Mouse (Mus musculus) hindbrain, embryonic 15.5 days (tissue): ENCODE data around the gene Ubap1l. TPM values are rescaled to one million over a fixed set of nuclear protein-coding genes. Genes with fewer than 3 reads are reported as not detected.
"Not testable (repeated sequence)": the region's sequence is repeated elsewhere in the genome, so short reads cannot be mapped to it uniquely, and the experiment has no call there.

ENCODE experiments used
- ATAC-seq: fragments of 200-750 bp; cut with Nextera tagmentation; 2 replicates; pipeline ENCODE4 v1.8.0; 2017; ENCODE audit warnings: low read depth, moderate number of reproducible peaks, moderate TSS enrichment; ENCODE audit not compliant: low FRiP score
- H3K27ac ChIP-seq: fragments of 300-500 bp; sonication (generic); replicated peaks from 2 replicates; pipeline ENCODE4 v1.5.1; 2015; ENCODE audit warnings: mild to moderate bottlenecking, inconsistent platforms
- H3K27me3 ChIP-seq: fragments of 300-500 bp; sonication (generic); 2 replicates; pipeline ENCODE4 v1.6.1; 2015; ENCODE audit warnings: control low read depth, inconsistent platforms
- H3K36me3 ChIP-seq: fragments of 300-500 bp; sonication (generic); 2 replicates; pipeline ENCODE4 v1.6.1; 2015; ENCODE audit warnings: control low read depth, inconsistent platforms
- H3K4me1 ChIP-seq: fragments of 300-500 bp; sonication (generic); replicated peaks from 2 replicates; pipeline ENCODE4 v1.6.1; 2015; ENCODE audit warnings: control low read depth, inconsistent platforms
- H3K4me2 ChIP-seq: fragments of 300-500 bp; sonication (generic); 2 replicates; pipeline ENCODE4 v1.6.1; 2015; ENCODE audit warnings: moderate library complexity, mild to moderate bottlenecking, inconsistent platforms
- H3K4me3 ChIP-seq: fragments of 300-500 bp; sonication (generic); 2 replicates; pipeline ENCODE4 v1.5.1; 2015; ENCODE audit warnings: mild to moderate bottlenecking, inconsistent platforms
- H3K9ac ChIP-seq: fragments of 300-500 bp; sonication (generic); 2 replicates; pipeline ENCODE4 v1.6.1; 2015; ENCODE audit warnings: inconsistent platforms
- H3K9me3 ChIP-seq: fragments of 300-500 bp; sonication (generic); 2 replicates; pipeline ENCODE4 v1.6.1; 2016; ENCODE audit warnings: control low read depth, inconsistent platforms
- WGBS: fragments of 180-500 bp; shearing (Covaris S2); methylation state at CpG from one replicate; pipeline ENCODE4 v1.1.7; 2015; 5-methylcytosine and 5-hydroxymethylcytosine counted together
- polyA plus RNA-seq: library from polyadenylated mRNA; unstranded; fragments of >200 nt; fragmentation: Nextera tagmentation; extraction: Ambion mirVana; gene quantifications from 2 replicates; pipeline ENCODE4 v1.2.1, GENCODE M21; 2015

The Ubap1l gene
- 2.5 and 3.3 TPM in 2 replicates for polyA plus RNA-seq

DNA sequence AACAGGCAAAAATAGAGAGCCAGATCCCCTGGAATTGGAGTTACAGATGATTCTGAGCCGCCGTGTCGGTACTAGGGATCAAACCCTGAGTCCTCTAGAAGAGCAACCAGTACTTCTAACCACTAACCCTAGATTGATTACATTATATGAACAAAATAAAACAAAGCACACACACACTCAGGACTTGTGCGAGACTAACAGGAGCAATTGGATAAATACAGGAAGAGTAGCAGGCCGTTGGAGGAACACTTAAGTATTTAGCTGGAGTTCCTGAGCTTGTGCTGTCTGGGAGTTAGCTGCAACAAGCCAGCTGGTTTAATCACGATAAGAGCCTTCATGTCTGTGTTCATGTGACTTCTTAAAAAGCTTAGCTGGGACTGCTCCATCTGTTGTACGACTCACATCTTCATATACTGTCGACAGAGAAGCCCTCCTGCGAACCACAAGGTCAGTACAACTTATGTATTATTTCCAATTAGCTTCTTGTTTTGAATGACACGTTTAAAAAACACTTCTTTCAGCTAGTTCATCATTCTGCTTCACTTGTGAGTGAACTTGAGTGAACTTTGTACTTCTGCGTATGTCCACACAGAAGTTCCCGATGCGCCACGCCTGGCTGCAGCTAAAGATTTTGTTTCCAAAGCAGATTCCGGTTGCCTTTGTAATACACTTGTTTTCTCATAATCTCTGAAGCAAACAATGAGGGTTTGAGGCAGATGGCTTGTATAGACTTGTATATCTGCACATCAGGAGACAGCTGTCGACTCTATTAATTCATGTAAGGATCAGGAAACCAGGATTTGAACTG is at the start of gene Ubap1l:
Gene Ubap1l, plus strand, starts transcription at position 401 of the 808 bp plus-strand sequence.
- Histone ChIP-seq H3K9ac (no peak within 1 kb of the TSS), H3K27ac (no peak within 1 kb of the TSS), H3K4me2 (no peak within 1 kb of the TSS), H3K4me3 (no peak within 1 kb of the TSS), H3K4me1 (no peaks in the 10 kb centered on the region), H3K9me3 (no peaks in the 10 kb centered on the region), H3K36me3 (peaks cover 49% of the 10 kb centered on the region), H3K27me3 (no peaks in the 10 kb centered on the region)
- WGBS = 93% methylated on average over 16 of the region's 16 CpGs
- no peak for ATAC-seq

DNA sequence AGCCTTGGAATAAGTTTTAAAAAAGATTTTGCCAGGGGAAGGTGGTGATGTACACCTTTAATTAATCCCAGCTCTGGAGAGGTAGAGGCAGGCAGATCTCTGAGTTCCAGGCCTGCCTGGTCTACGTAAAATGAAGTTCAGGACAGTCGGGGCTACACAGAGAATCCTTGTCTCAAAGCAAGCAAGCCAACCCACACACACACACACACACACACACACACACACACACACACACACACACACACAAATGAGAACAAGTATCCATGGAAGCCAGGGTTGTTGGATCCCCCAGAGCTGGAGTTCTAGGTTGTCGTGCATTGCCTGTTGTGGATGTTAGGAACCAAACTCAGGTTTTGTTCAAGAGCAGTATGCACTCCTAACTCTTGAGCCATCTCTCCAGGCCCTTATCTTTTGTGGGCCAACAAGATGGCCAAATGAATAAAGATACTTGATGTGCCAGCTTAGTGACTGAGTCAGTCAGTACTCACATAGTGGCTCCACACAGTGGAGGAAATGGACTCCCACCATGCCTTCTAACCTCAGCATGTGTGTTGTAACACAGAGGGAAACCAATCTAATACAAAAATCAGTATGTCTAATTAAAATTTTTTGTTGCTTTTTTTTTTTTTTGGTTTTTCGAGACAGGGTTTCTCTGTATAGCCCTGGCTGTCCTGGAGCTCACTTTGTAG is 48.0 kb upstream of the Ubap1l start:
- H3K4me2 ChIP-seq = no peak overlapping the region
- ATAC-seq = no peak
- H3K4me1 ChIP-seq = no peaks in the 10 kb centered on the region
- no peak overlapping the region for H3K4me3 ChIP-seq
- H3K9me3 ChIP-seq = no peaks in the 10 kb centered on the region
- no peak overlapping the region for H3K9ac ChIP-seq
- H3K36me3 ChIP-seq = peaks cover 61% of the 10 kb centered on the region
- H3K27me3 ChIP-seq = no peaks in the 10 kb centered on the region
- WGBS = 99% methylated on average over 4 of the region's 4 CpGs
- H3K27ac ChIP-seq = no peak overlapping the region

DNA sequence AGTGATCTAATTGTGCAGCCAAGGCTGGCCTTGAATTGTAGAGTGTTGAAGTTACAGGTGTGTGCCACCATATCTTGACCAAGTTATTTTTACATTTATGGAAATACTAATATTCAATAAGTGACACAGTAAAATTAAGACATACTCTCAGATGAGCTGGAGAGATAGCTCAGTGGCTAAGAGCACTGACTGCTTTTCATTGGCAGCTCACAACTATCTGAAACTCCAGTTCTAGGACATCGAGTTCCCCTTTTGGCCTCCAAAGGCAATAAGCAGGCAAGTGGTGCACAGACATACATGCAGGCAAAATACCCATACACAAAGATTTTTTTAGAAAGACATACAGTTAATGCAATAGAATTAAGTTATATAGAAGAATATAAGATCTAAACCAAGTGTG is 47.0 kb upstream of the Ubap1l start:
- no peaks in the 10 kb centered on the region for H3K9me3 ChIP-seq
- no peak overlapping the region for H3K4me3 ChIP-seq
- no peak overlapping the region for H3K9ac ChIP-seq
- H3K36me3 ChIP-seq = peaks cover 60% of the 10 kb centered on the region
- 98% methylated on average over 1 of the region's 1 CpGs for WGBS
- H3K27ac ChIP-seq = no peak overlapping the region
- ATAC-seq = no peak
- no peak overlapping the region for H3K4me2 ChIP-seq
- H3K4me1 ChIP-seq = no peaks in the 10 kb centered on the region
- H3K27me3 ChIP-seq = no peaks in the 10 kb centered on the region

DNA sequence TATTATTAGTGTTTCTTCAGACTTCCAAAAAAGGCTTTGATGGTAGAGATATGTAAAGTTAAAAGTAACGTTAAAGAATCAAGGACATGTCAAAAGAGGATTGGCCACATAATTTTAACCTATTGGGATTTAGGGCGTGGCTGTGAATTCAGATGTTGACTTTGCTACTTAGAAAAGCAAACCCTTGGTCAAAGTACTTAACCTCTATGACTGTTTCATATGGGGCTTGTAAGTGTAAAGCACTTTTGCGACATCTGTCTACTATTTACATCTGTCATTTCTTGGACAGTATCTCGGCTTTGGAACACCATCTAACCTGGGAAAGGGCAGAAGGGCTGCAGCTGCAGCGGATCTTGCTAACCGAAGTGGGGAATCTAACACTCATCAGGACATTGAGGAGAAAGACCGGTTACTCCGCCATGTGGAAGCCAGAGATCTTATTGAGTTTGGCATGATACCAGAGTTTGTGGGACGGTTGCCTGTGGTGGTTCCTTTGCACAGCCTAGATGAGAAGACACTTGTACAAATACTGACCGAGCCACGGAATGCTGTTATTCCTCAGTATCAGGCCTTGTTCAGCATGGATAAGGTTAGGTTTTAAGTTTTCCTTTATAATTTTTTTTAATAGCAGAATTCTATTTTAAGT is 38.5 kb upstream of the Ubap1l start:
- peaks cover 81% of the 10 kb centered on the region for H3K36me3 ChIP-seq
- no peak overlapping the region for H3K4me2 ChIP-seq
- no peak overlapping the region for H3K4me3 ChIP-seq
- WGBS = 91% methylated on average over 11 of the region's 11 CpGs
- no peak overlapping the region for H3K9ac ChIP-seq
- H3K4me1 ChIP-seq = no peaks in the 10 kb centered on the region
- H3K9me3 ChIP-seq = no peaks in the 10 kb centered on the region
- no peak for ATAC-seq
- H3K27me3 ChIP-seq = no peaks in the 10 kb centered on the region
- no peak overlapping the region for H3K27ac ChIP-seq

DNA sequence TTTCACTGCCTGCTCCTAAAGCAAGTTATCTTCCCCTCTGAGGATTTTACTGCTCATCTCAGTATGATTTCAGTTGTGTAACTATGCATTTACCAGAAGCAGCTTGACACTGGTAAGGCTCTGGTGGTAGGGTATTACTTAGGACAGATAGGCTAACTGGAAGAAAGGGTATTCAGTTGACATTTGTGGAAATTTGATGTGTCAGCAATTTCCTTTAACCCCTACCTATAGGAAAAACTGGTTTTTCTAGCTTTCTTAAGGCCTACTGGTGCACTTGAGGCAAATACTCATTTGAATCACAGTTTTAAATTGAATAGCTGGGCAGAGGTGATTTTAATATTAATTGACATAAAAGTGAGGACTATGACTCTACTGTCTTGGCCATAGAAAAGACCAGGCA is 34.9 kb upstream of the Ubap1l start:
- Histone ChIP-seq H3K4me3 (no peak overlapping the region), H3K36me3 (peaks cover 83% of the 10 kb centered on the region), H3K27me3 (no peaks in the 10 kb centered on the region), H3K9me3 (no peaks in the 10 kb centered on the region), H3K4me2 (no peak overlapping the region), H3K4me1 (no peaks in the 10 kb centered on the region), H3K27ac (no peak overlapping the region), H3K9ac (no peak overlapping the region)
- no peak for ATAC-seq

DNA sequence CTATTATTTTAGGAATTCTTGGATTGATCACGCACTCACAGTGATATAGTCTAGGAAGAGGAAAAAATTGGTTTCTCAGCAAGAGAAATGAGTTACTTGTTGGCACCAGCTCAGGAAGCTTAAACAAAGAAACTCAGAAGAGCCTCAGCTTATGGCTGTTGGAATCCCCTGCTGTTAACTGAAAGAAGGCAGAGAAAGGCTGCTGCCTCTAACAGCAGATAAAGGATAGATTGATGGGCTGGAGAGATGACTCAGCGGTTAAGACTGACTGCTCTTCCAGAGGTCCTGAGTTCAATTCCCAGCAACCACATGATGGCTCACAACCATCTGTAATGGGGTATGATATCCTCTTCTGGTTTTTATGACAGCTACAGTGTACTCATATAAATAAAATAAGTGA is 33.5 kb upstream of the Ubap1l start:
- H3K9ac ChIP-seq = no peak overlapping the region
- WGBS = 87% methylated on average over 2 of the region's 2 CpGs
- no peak overlapping the region for H3K27ac ChIP-seq
- no peaks in the 10 kb centered on the region for H3K4me1 ChIP-seq
- ATAC-seq = no peak
- H3K4me2 ChIP-seq = no peak overlapping the region
- no peaks in the 10 kb centered on the region for H3K9me3 ChIP-seq
- H3K27me3 ChIP-seq = no peaks in the 10 kb centered on the region
- peaks cover 76% of the 10 kb centered on the region for H3K36me3 ChIP-seq
- H3K4me3 ChIP-seq = no peak overlapping the region

DNA sequence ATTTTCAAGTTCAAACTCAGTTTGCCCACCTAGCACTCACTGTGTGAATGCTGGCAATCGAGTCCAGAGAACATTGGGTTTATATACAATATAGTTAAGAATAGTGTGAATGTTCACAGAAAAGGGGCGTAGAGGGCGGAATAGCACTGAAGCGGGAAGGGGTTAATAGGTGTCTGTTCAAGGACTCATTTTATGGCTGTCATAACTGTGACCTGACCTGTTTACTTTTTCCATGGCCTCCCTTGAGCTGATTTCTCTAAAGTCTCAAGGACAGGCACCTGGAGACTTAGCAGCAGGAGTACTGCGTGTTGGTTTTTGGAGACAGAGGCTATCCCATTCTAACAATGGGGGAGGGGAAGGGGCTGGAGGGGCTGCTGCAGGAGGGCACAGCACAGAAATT is 26.9 kb upstream of the Ubap1l start:
- Histone ChIP-seq H3K36me3 (peaks cover 19% of the 10 kb centered on the region), H3K9ac (no peak overlapping the region), H3K4me1 (no peaks in the 10 kb centered on the region), H3K9me3 (no peaks in the 10 kb centered on the region), H3K4me2 (no peak overlapping the region), H3K4me3 (no peak overlapping the region), H3K27ac (no peak overlapping the region), H3K27me3 (no peaks in the 10 kb centered on the region)
- WGBS = 92% methylated on average over 5 of the region's 5 CpGs
- ATAC-seq = no peak

DNA sequence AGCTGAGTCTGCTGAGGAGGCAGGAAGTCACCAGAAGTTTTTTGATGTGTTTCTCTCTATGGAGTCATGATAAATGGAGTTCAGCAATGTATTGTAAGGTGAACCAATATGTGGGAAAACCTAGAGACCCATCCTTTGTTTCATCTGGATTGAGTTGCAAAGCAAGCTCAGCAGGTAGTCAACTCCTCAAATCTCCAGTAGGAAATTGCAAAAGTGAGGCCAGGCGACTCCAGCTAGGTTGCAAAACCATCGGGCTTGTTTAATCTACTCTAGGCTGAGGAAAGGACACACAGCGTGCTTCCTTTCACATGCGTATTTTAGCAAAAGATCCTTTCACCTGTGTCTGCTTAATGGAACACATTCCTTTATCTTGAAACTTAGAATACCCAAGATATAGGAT is 21.7 kb upstream of the Ubap1l start:
- no peak overlapping the region for H3K9ac ChIP-seq
- no peaks in the 10 kb centered on the region for H3K27me3 ChIP-seq
- no peaks in the 10 kb centered on the region for H3K9me3 ChIP-seq
- 80% methylated on average over 4 of the region's 4 CpGs for WGBS
- H3K4me2 ChIP-seq = no peak overlapping the region
- no peak overlapping the region for H3K27ac ChIP-seq
- no peak for ATAC-seq
- H3K4me1 ChIP-seq = no peaks in the 10 kb centered on the region
- H3K36me3 ChIP-seq = no peaks in the 10 kb centered on the region
- no peak overlapping the region for H3K4me3 ChIP-seq

DNA sequence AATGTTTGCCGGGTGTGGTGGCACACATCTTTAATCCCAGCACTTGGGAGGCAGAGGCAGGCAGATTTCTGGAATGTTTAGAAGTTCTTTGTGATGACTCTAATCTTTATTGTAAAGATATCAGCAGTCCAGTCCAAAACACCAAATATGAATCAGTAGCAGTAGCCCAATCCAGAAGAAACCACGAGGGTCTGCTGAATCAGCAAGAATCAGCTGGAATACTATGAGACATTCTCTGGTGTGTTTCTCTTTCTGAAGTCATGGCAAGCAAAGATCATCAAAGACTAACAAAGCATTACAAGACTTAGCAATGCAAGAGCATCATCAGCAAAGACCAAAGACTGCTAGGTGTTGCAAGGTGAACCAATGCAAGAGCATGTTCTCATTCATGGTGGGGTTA is 20.4 kb upstream of the Ubap1l start:
- 90% methylated on average over 2 of the region's 2 CpGs for WGBS
- no peaks in the 10 kb centered on the region for H3K36me3 ChIP-seq
- H3K4me1 ChIP-seq = no peaks in the 10 kb centered on the region
- H3K4me2 ChIP-seq = no peak overlapping the region
- no peaks in the 10 kb centered on the region for H3K27me3 ChIP-seq
- no peak overlapping the region for H3K4me3 ChIP-seq
- no peak for ATAC-seq
- no peaks in the 10 kb centered on the region for H3K9me3 ChIP-seq
- H3K27ac ChIP-seq = no peak overlapping the region
- H3K9ac ChIP-seq = no peak overlapping the region

DNA sequence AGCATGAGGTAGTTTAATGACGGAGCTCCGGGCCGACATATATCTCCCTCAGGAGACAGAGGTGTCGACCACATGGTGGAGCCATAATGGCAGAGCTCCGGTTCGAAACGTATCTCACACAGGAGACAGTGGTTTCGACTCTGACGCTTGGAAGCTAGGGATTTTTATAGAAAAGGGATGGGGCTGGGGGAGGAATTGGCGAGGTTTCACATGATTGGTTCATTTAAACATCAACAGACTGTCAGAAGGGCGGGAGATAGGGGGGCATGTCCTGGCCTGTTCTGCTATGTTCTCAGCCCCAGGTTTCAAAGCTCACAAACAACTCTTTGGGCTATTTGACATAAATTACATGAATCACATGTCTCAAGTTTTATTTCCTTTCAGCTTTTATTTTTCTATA is 15.4 kb upstream of the Ubap1l start:
- not testable (repeated sequence) for H3K27me3 ChIP-seq, H3K36me3 ChIP-seq, H3K9me3 ChIP-seq
- H3K4me1 ChIP-seq = peaks cover 27% of the 10 kb centered on the region
- H3K4me3 ChIP-seq = peak overlapping the region; percentile 85
- peak overlapping the region; percentile 92 for H3K4me2 ChIP-seq
- WGBS = 56% methylated on average over 11 of the region's 11 CpGs
- H3K9ac ChIP-seq = peak overlapping the region; percentile 93
- peak overlapping the region; percentile 94 for H3K27ac ChIP-seq
- peak; percentile 38; the same call in 1 of the 2 replicates for ATAC-seq

DNA sequence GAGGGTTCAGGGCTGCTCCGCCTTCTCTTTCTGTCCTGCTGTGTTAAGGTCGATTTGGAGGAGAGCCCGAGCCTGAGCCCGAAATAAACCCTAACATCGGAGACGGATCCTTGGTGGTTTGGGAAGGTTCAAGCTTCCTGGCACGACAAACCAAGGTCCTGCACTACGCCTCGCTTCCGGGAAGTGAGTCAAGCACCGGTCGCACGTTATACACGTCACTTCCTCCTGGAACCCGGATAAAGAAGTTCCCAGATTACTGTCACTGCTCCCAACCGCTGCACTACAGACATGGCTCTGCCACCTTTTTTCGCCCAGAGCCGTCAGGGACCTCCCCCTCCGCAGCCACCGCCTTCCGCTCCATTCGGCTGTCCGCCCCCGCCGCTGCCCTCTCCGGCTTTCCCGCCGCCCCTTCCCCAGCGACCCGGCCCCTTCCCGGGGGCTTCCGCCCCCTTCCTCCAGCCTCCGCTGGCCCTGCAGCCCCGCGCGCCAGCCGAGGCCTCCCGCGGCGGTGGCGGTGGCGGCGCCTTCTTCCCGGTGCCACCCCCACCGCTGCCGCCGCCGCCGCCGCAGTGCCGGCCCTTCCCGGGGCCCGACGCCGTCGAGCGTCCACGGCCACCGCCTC is 14.9 kb upstream of the Ubap1l start, which contains the start of gene Pdcd7:
Gene Pdcd7, plus strand, starts transcription at position 251 of the 622 bp plus-strand sequence.
- Histone ChIP-seq H3K9ac (peak within 1 kb of the TSS; percentile 93), H3K27ac (peak within 1 kb of the TSS; percentile 94), H3K27me3 (no peaks in the 10 kb centered on the region), H3K4me2 (peak within 1 kb of the TSS; percentile 92), H3K4me1 (peaks cover 29% of the 10 kb centered on the region), H3K36me3 (no peaks in the 10 kb centered on the region), H3K4me3 (peak within 1 kb of the TSS; percentile 85), H3K9me3 (no peaks in the 10 kb centered on the region)
- 2% methylated on average over 49 of the region's 59 CpGs for WGBS
- ATAC-seq = peak; percentile 95
